Mouse (Mus musculus): ENCODE measurements around the gene Zeb2. TPM values are rescaled to one million over a fixed set of nuclear protein-coding genes. Genes with fewer than 3 reads are reported as not detected.

Zeb2 gene
- polyA plus RNA-seq, 1 experiment from 2014 or later: 57.4 TPM

- H3K4me2 ChIP-seq: no peak overlapping the region
- no peaks in the 10 kb centered on the region for H3K9me3 ChIP-seq
- H3K36me3 ChIP-seq: peaks cover 3% of the 10 kb centered on the region; the same call in 1 of the 2 replicates
- H3K9ac ChIP-seq: no peak overlapping the region
- 87% methylated on average over 8 of the region's 8 CpGs for whole genome bisulfite sequencing
- no peak overlapping the region for H3K27ac ChIP-seq
- no peak overlapping the region for H3K4me3 ChIP-seq
- peaks cover 61% of the 10 kb centered on the region for H3K4me1 ChIP-seq (replicated peaks)
- ATAC-seq (ENCODE audit: low FRiP score): no peak
- no peaks in the 10 kb centered on the region for H3K27me3 ChIP-seq
These were observed 26.5 kb downstream of the Zeb2 start for GRCm38 (mm10) chr2:45090529-45091297.

- peak overlapping the region; percentile 40 for H3K27ac ChIP-seq
- no peak for ATAC-seq (ENCODE audit: low FRiP score)
- H3K27me3 ChIP-seq: no peaks in the 10 kb centered on the region
- H3K4me3 ChIP-seq: no peak overlapping the region
- no peak overlapping the region for H3K4me2 ChIP-seq
- H3K36me3 ChIP-seq: no peaks in the 10 kb centered on the region
- no peak overlapping the region for H3K9ac ChIP-seq
- H3K4me1 ChIP-seq (replicated peaks): peaks cover 56% of the 10 kb centered on the region
- no peaks in the 10 kb centered on the region for H3K9me3 ChIP-seq
- 49% methylated on average over 3 of the region's 3 CpGs for WGBS
These were observed 28.0 kb downstream of the Zeb2 start for GRCm38 (mm10) chr2:45089251-45089530.

DNA sequence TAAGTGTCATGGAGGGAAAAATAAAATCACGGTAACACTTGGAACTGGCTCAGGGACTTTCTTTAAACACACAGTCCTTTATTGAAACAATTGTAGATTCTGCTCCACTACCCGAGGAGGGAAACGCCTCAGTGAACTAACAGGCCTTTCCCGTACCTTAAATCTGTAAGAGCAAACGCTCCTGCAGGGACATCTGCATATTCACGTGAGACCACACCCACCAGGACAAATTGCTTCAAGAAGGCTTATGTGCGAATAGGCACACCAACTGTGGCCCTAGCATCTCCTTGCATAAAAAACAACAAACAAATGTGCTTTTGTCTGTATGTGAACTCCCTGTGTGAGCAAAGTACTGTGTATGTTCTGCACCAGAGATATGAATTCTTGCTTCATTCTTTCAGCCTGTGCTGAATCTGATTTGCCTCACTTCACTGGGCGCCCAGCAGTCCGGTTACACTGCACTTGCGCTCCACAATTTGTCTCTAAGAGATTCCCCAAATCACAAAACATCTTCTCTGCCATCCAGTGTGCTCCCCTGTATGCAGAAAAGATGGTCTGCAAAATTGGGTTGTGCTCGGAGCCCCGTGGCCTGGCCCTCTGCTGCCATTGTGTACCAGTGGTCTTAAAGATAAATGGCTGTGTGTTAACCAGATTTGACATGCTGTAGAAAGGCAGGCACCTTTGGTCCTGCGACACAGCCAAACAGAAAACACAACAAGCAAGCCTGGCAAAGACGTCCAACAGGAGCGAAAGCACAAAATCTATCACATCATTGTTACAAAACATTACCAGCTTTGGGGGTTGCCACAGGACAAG lies 28.6 kb downstream of the Zeb2 start:
- 18% methylated on average over 15 of the region's 15 CpGs for WGBS
- H3K4me3 ChIP-seq: no peak overlapping the region
- H3K4me2 ChIP-seq: peak overlapping the region; percentile 31
- no peaks in the 10 kb centered on the region for H3K9me3 ChIP-seq
- H3K36me3 ChIP-seq: no peaks in the 10 kb centered on the region
- H3K4me1 ChIP-seq (replicated peaks): peaks cover 55% of the 10 kb centered on the region
- peak overlapping the region; percentile 40 for H3K27ac ChIP-seq
- no peak; the same call in 1 of the 2 replicates for ATAC-seq (ENCODE audit: low FRiP score)
- H3K9ac ChIP-seq: peak overlapping the region; percentile 44; the same call in 1 of the 2 replicates
- H3K27me3 ChIP-seq: no peaks in the 10 kb centered on the region

DNA sequence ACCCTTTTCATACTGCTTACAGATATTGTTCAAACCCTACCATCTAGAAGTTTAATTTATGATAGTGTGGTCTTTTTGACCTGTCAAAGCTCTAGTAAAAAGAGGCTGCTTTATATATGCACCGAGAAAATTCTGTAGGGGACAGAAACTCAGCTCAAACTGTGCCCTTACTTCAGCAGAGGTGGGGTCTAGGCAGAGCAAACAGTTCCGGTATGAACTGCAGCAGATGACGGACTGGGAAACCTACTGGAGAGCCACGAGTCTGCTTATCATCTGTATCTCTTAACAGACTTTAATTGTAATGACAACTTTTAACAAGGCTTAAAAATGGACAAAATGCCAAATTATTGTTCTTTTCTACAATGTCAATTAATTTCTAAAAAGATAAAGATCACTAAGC lies 30.0 kb downstream of the Zeb2 start:
- peaks cover 54% of the 10 kb centered on the region for H3K4me1 ChIP-seq (replicated peaks)
- no peak overlapping the region for H3K4me2 ChIP-seq
- no peaks in the 10 kb centered on the region for H3K36me3 ChIP-seq
- H3K9ac ChIP-seq: no peak overlapping the region
- H3K9me3 ChIP-seq: no peaks in the 10 kb centered on the region
- H3K4me3 ChIP-seq: no peak overlapping the region
- H3K27me3 ChIP-seq: no peaks in the 10 kb centered on the region
- ATAC-seq (ENCODE audit: low FRiP score): no peak
- no peak overlapping the region for H3K27ac ChIP-seq
- WGBS: 55% methylated on average over 4 of the region's 4 CpGs

GRCm38 (mm10) chr2:45085653-45086052 lies 31.5 kb downstream of the Zeb2 start:
- no peak overlapping the region for H3K4me3 ChIP-seq
- H3K4me2 ChIP-seq: no peak overlapping the region
- H3K27ac ChIP-seq: no peak overlapping the region
- H3K27me3 ChIP-seq: no peaks in the 10 kb centered on the region
- no peak overlapping the region for H3K9ac ChIP-seq
- WGBS: 83% methylated on average over 5 of the region's 5 CpGs
- no peaks in the 10 kb centered on the region for H3K9me3 ChIP-seq
- peaks cover 56% of the 10 kb centered on the region for H3K4me1 ChIP-seq (replicated peaks)
- no peaks in the 10 kb centered on the region for H3K36me3 ChIP-seq
- no peak for ATAC-seq (ENCODE audit: low FRiP score)

DNA sequence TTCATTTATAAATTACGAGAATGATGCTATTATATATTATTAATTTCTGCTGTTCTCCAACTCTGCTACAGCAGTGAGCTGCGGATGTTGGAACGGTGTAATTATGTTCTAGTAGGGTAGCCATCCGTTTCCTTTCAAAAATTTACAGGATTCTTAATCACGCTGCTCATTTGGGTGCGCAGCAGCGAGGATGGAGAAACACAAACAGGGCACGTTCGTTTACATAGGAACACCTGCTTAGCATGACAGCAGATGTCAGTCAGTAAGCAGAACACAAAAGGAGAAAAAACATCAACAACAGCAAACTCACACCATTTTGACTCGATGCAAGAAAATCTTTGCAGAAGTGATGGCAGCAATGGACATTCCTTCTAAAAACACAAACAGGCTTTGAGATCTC lies 34.2 kb downstream of the Zeb2 start:
- no peaks in the 10 kb centered on the region for H3K27me3 ChIP-seq
- H3K27ac ChIP-seq: peak overlapping the region; percentile 1; the same call in 1 of the 2 replicates
- H3K36me3 ChIP-seq: no peaks in the 10 kb centered on the region
- no peaks in the 10 kb centered on the region for H3K9me3 ChIP-seq
- H3K9ac ChIP-seq: no peak overlapping the region
- 0 out of 2 replicates have a peak overlapping the region, but pooled peaks have one; percentile 8 for H3K4me2 ChIP-seq
- peaks cover 38% of the 10 kb centered on the region for H3K4me1 ChIP-seq (replicated peaks)
- WGBS: 32% methylated on average over 10 of the region's 10 CpGs
- no peak overlapping the region for H3K4me3 ChIP-seq
- ATAC-seq (ENCODE audit: low FRiP score): no peak

DNA sequence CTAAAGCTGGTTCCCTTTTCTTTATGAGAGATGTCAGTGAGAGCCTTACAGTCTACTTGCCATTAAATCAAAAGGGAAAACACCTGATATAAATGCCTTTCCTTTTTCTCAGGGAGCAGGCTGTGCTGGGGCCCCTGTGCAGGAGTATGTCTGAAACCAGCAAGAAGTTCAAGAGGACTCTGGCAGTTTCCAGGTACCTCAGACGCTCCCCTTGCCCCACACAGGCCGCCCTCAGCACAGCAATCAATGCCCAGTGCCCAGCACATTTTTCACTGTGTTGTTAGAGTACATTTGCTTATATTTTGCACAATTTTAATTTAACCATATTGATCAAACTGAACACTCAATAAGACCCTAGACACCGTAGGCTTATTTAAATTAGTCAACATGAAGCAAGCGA lies 35.6 kb downstream of the Zeb2 start:
- H3K9me3 ChIP-seq: no peaks in the 10 kb centered on the region
- no peak overlapping the region for H3K27ac ChIP-seq
- no peak for ATAC-seq (ENCODE audit: low FRiP score)

GRCm38 (mm10) chr2:45077938-45078487 lies 39.2 kb downstream of the Zeb2 start:
- no peak overlapping the region for H3K4me2 ChIP-seq
- H3K36me3 ChIP-seq: no peaks in the 10 kb centered on the region
- no peak for ATAC-seq (ENCODE audit: low FRiP score)
- no peak overlapping the region for H3K4me3 ChIP-seq
- peaks cover 22% of the 10 kb centered on the region for H3K4me1 ChIP-seq (replicated peaks)
- peak overlapping the region; percentile 23; the same call in 1 of the 2 replicates for H3K27ac ChIP-seq
- no peaks in the 10 kb centered on the region for H3K9me3 ChIP-seq
- 54% methylated on average over 3 of the region's 3 CpGs for WGBS
- no peak overlapping the region for H3K9ac ChIP-seq
- no peaks in the 10 kb centered on the region for H3K27me3 ChIP-seq

More for the DNA sequence above, 35.6 kb downstream of the Zeb2 start:
- H3K36me3 ChIP-seq: no peaks in the 10 kb centered on the region
- no peaks in the 10 kb centered on the region for H3K27me3 ChIP-seq
- H3K4me2 ChIP-seq: no peak overlapping the region
- H3K9ac ChIP-seq: no peak overlapping the region
- 76% methylated on average over 4 of the region's 4 CpGs for whole genome bisulfite sequencing
- H3K4me3 ChIP-seq: no peak overlapping the region
- peaks cover 31% of the 10 kb centered on the region for H3K4me1 ChIP-seq (replicated peaks)

DNA sequence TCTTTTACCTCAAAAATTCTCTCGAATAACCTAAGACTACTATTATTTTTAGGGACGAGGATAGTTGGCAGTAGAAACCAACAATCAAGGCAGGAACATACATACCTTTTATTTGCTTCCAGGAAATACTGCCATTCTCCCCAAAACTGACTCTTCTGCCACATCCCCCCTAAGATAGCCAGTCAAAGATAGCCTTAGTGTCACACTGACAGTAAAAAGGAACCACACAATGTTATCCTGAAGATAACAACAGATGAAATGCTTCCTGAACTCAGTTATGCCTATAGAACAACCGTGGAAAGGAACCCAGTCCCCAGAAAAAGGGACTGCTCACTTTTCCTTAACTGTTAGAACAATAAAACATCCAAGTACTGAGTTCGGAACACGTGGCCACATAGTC lies 39.8 kb downstream of the Zeb2 start:
- no peaks in the 10 kb centered on the region for H3K36me3 ChIP-seq
- no peak for ATAC-seq (ENCODE audit: low FRiP score)
- peaks cover 24% of the 10 kb centered on the region for H3K4me1 ChIP-seq (replicated peaks)
- no peaks in the 10 kb centered on the region for H3K9me3 ChIP-seq
- no peaks in the 10 kb centered on the region for H3K27me3 ChIP-seq
- H3K4me3 ChIP-seq: no peak overlapping the region
- H3K9ac ChIP-seq: no peak overlapping the region
- H3K27ac ChIP-seq: peak overlapping the region; percentile 23; the same call in 1 of the 2 replicates
- WGBS: 84% methylated on average over 5 of the region's 5 CpGs
- no peak overlapping the region for H3K4me2 ChIP-seq

DNA sequence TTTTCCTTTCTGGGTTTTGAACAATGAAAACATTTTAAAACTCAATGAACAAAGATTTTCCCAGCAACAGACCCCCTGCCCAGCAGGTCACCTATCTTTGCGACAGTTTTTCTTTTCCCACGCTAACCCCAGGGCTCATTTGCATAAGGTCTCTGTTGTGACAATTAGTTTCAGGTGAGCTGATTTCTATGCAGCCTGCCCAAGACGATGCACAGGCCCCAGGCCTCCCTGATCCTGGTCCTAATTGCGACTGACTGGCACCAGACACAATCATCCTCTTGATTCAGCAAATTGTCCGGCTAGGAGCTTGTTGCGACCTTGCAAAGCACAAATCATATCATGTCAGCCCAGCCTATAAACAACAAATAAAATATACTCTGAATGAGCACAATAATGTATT lies 44.2 kb downstream of the Zeb2 start:
- 11% methylated on average over 6 of the region's 6 CpGs for WGBS
- H3K36me3 ChIP-seq: no peaks in the 10 kb centered on the region
- ATAC-seq (ENCODE audit: low FRiP score): no peak

GRCm38 (mm10) chr2:45071296-45071695 lies 45.9 kb downstream of the Zeb2 start:
- no peak overlapping the region for H3K4me3 ChIP-seq
- H3K9me3 ChIP-seq: no peaks in the 10 kb centered on the region
- ATAC-seq (ENCODE audit: low FRiP score): no peak
- peaks cover 26% of the 10 kb centered on the region for H3K4me1 ChIP-seq (replicated peaks)
- no peaks in the 10 kb centered on the region for H3K36me3 ChIP-seq
- WGBS: 49% methylated on average over 5 of the region's 5 CpGs
- no peak overlapping the region for H3K27ac ChIP-seq
- H3K9ac ChIP-seq: no peak overlapping the region
- H3K27me3 ChIP-seq: no peaks in the 10 kb centered on the region
- no peak overlapping the region for H3K4me2 ChIP-seq

More for the DNA sequence above, 44.2 kb downstream of the Zeb2 start:
- Histone ChIP-seq H3K27ac (no peak overlapping the region), H3K9ac (no peak overlapping the region), H3K4me1 (replicated peaks) (peaks cover 23% of the 10 kb centered on the region), H3K4me2 (no peak overlapping the region), H3K9me3 (no peaks in the 10 kb centered on the region), H3K4me3 (no peak overlapping the region), H3K27me3 (no peaks in the 10 kb centered on the region)

DNA sequence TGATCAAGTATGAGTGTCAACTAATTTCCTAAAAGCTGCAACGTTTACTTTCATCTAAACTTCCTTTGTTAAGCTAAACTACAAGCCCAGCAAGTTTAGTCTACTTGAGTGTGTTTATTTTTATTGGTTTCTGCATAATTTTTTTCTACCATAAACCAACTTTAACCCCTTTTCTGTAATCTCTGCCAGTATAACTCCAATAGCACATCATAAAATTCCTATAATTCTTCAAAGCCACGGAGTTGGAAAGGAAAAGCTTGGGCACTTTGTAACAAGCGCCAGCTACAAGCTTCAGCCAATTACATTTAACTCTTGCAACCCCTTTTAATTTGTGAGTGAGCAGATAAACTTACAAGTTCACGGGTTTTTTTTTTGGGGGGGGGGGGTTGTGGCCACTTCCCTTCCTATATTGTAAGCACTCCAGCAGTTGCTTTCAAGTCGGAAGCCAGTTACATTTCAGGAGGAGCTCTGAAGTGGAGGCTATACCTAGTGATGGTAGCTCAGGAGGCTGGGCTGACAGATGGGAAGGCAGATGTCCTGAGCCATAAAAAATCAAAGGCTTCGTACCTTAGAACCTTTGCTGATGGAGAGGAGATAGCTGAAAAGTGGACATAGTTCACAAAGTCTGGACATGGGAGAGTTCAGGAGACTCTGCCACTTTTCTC lies 46.5 kb downstream of the Zeb2 start:
- Histone ChIP-seq H3K27ac (no peak overlapping the region), H3K4me1 (replicated peaks) (peaks cover 25% of the 10 kb centered on the region), H3K9me3 (no peaks in the 10 kb centered on the region), H3K36me3 (no peaks in the 10 kb centered on the region), H3K4me2 (no peak overlapping the region), H3K9ac (no peak overlapping the region), H3K27me3 (no peaks in the 10 kb centered on the region), H3K4me3 (no peak overlapping the region)
- 67% methylated on average over 6 of the region's 6 CpGs for WGBS
- no peak for ATAC-seq (ENCODE audit: low FRiP score)
